In the genomic region with DNA sequence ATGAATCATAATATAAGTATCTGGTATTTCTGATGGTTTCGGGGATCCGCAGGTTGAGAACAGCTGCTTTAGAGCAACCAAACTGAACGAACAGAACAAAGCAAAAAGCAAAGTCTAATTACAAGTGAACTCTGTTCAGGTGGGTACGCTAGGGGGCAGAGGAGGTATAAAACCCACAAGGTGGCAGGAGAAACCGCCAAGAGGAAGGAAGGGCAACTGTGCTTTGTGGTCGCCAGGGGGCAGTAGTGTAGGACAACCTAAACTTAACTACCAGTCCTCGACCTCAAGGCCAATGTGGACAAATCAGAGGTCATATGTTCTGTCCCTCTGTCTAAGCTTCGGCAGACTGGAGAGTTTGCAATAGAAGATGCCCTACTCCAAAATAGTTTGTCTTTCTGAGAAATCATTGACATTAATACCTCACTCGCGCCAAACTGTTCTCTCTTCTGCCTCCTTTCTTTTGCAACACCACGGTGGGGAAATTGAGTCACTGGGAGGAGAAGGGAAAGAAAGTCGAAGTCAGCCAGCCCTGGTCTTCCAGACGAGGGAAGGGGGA, we compare ENCODE assay signal across 8 mouse cellular contexts. TPM values are rescaled to one million over a fixed set of nuclear protein-coding genes. Genes with fewer than 3 reads are reported as not detected.
A peak's percentile ranks its signal among the peaks of the same experiment; 100 is the strongest.
DNase-seq lines count a peak whose midpoint lies in the region; ATAC-seq and TF ChIP-seq lines count a peak whose summit lies in the region.

No protein-coding gene starts in this region.

- ATAC-seq in embryonic facial prominence, embryonic 13.5 days (ENCODE audit: insufficient number of reproducible peaks, insufficient read depth, low FRiP score, low TSS enrichment, low read depth) = no peak
- peak; percentile 58 for ATAC-seq in liver, embryonic 11.5 days (replicated peaks; ENCODE audit: low FRiP score)
- peak; percentile 94 for ATAC-seq in monocyte, adult 5-6 weeks (replicated peaks; ENCODE audit: insufficient number of reproducible peaks, low FRiP score, low TSS enrichment, poor library complexity, severe bottlenecking)

- peak; percentile 91 for DNase-seq in CD4-positive, CD25-positive, alpha-beta regulatory T cell, adult 2 months (ENCODE audit: low read depth, low spot score)
- peak; percentile 93 for DNase-seq in heart, embryonic 10.5 days (ENCODE audit: low spot score)
- peak; percentile 84 to 85 for DNase-seq in kidney, adult 8-10 months
- DNase-seq in liver, embryonic 11.5 days (ENCODE audit: low spot score) = peak; percentile 76
- peak; percentile 89 for DNase-seq in splenic B cell, adult 2 months (ENCODE audit: low read depth, low spot score)

- H3K4me1 ChIP-seq in bone marrow, adult 2 months (ENCODE audit: control insufficient read depth, insufficient read depth, low read length) = no peaks in the 10 kb centered on the region; the same call in 1 of the 2 replicates
- H3K4me1 ChIP-seq in embryonic facial prominence, embryonic 13.5 days = peaks cover 25% of the 10 kb centered on the region
- peaks cover 38% of the 10 kb centered on the region for H3K4me1 ChIP-seq in heart, embryonic 10.5 days
- peaks cover 20% of the 10 kb centered on the region for H3K4me1 ChIP-seq in liver, embryonic 11.5 days (replicated peaks; ENCODE audit: control insufficient read depth, insufficient read depth, low read length)

- 3% methylated on average over 13 of the region's 13 CpGs for WGBS in bone marrow, adult 2 months
- 3% methylated on average over 13 of the region's 13 CpGs for WGBS in embryonic facial prominence, embryonic 13.5 days
- 5% methylated on average over 13 of the region's 13 CpGs for WGBS in heart, embryonic 10.5 days
- 5% methylated on average over 13 of the region's 13 CpGs for WGBS in liver, embryonic 11.5 days

- H3K27ac ChIP-seq in bone marrow, adult 2 months (ENCODE audit: control insufficient read depth, insufficient read depth, low read depth, low read length, poor library complexity) = no peak overlapping the region
- peak overlapping the region; percentile 100 for H3K27ac ChIP-seq in embryonic facial prominence, embryonic 13.5 days
- H3K27ac ChIP-seq in heart, embryonic 10.5 days = peak overlapping the region; percentile 94
- H3K27ac ChIP-seq in liver, embryonic 11.5 days (ENCODE audit: low read depth, low read length) = peak overlapping the region; percentile 47; the same call in 1 of the 2 replicates

- H3K27me3 ChIP-seq in embryonic facial prominence, embryonic 13.5 days = no peaks in the 10 kb centered on the region
- peaks cover 21% of the 10 kb centered on the region for H3K27me3 ChIP-seq in heart, embryonic 10.5 days (ENCODE audit: insufficient read depth, poor library complexity, severe bottlenecking)
- H3K27me3 ChIP-seq in liver, embryonic 11.5 days (replicated peaks; ENCODE audit: control insufficient read depth, insufficient read depth, low read length) = peaks cover 43% of the 10 kb centered on the region
- H3K27me3 ChIP-seq in splenic B cell, adult 2 months (ENCODE audit: control insufficient read depth, insufficient read depth, low read length, poor library complexity, severe bottlenecking) = no peaks in the 10 kb centered on the region; the same call in none of the 2 replicates

- H3K4me3 ChIP-seq in bone marrow, adult 2 months (replicated peaks; ENCODE audit: control insufficient read depth, low read depth, low read length) = no peak overlapping the region
- peak overlapping the region; percentile 86 for H3K4me3 ChIP-seq in embryonic facial prominence, embryonic 13.5 days
- H3K4me3 ChIP-seq in heart, embryonic 10.5 days = peak overlapping the region; percentile 75
- peak overlapping the region; percentile 59 for H3K4me3 ChIP-seq in liver, embryonic 11.5 days (ENCODE audit: low read depth, low read length)

- H3K9me3 ChIP-seq in embryonic facial prominence, embryonic 13.5 days = no peaks in the 10 kb centered on the region
- H3K9me3 ChIP-seq in heart, embryonic 10.5 days = no peaks in the 10 kb centered on the region
- H3K9me3 ChIP-seq in liver, embryonic 11.5 days (ENCODE audit: control insufficient read depth, low read length) = no peaks in the 10 kb centered on the region

- peak overlapping the region; percentile 94 for H3K4me2 ChIP-seq in embryonic facial prominence, embryonic 13.5 days
- peak overlapping the region; percentile 92 for H3K4me2 ChIP-seq in liver, embryonic 11.5 days

- no peak for TF ChIP-seq POLR2A in bone marrow, adult 2 months (IDR thresholded peaks at IDR 0.05; ENCODE audit: borderline replicate concordance, control insufficient read depth, low read depth, low read length)

- peak overlapping the region; percentile 78 for H3K9ac ChIP-seq in embryonic facial prominence, embryonic 13.5 days
- H3K9ac ChIP-seq in liver, embryonic 11.5 days (ENCODE audit: low read depth, low read length) = peak overlapping the region; percentile 59

- H3K36me3 ChIP-seq in embryonic facial prominence, embryonic 13.5 days = peaks cover 13% of the 10 kb centered on the region
- H3K36me3 ChIP-seq in heart, embryonic 10.5 days = 0 out of 2 replicates have a peak, but pooled peaks cover 2% of the 10 kb centered on the region
- no peaks in the 10 kb centered on the region for H3K36me3 ChIP-seq in liver, embryonic 11.5 days (ENCODE audit: control insufficient read depth, insufficient read depth, low read length)
- H3K36me3 ChIP-seq in splenic B cell, adult 2 months (ENCODE audit: control insufficient read depth, insufficient read depth, low read length, poor library complexity, severe bottlenecking) = no peaks in the 10 kb centered on the region

- TF ChIP-seq CTCF in bone marrow, adult 2 months (IDR thresholded peaks at IDR 0.05; ENCODE audit: control insufficient read depth, insufficient read depth, low read length) = peak; percentile 90

RNA-seq across cellular contexts. Expression of a gene that starts 0.4 kb away (rescaled TPM):
- polyA plus RNA-seq in bone marrow, adult 2 months (2011; ENCODE audit: insufficient read depth, insufficient read length, low replicate concordance, missing spikeins) = 4.0 and 5.6 TPM in 2 replicates
- 156 and 160 TPM in 2 replicates for polyA plus RNA-seq in embryonic facial prominence, embryonic 13.5 days (2015; fragmentation: Nextera tagmentation; extraction: Ambion mirVana)
- 15.4 and 35.8 TPM in 2 replicates for polyA plus RNA-seq in heart, embryonic 10.5 days (2016; fragmentation: Nextera tagmentation; extraction: Ambion mirVana)
- 15.1 and 15.3 TPM in 2 replicates for polyA plus RNA-seq in liver, embryonic 11.5 days (2014; fragmentation: Nextera tagmentation; extraction: Ambion mirVana)
- total RNA-seq in monocyte, adult 5-6 weeks (2017) = not detected in 3 replicates

RNA-seq across cellular contexts. Expression of a gene that starts 31.3 kb away (rescaled TPM):
- 0.93 and 1.3 TPM in 2 replicates for polyA plus RNA-seq in bone marrow, adult 2 months (2011; ENCODE audit: insufficient read depth, insufficient read length, low replicate concordance, missing spikeins)
- polyA plus RNA-seq in embryonic facial prominence, embryonic 13.5 days (2015; fragmentation: Nextera tagmentation; extraction: Ambion mirVana) = 27.8 and 28.1 TPM in 2 replicates
- polyA plus RNA-seq in heart, embryonic 10.5 days (2016; fragmentation: Nextera tagmentation; extraction: Ambion mirVana) = 27.1 and 32.7 TPM in 2 replicates
- 12.0 and 12.2 TPM in 2 replicates for polyA plus RNA-seq in liver, embryonic 11.5 days (2014; fragmentation: Nextera tagmentation; extraction: Ambion mirVana)
- 0.10 to 0.75 TPM (median 0.49 TPM) in 3 replicates for total RNA-seq in monocyte, adult 5-6 weeks (2017)

RNA-seq across cellular contexts. Expression of a gene that starts 33.8 kb away (rescaled TPM):
- 27.7 and 38.9 TPM in 2 replicates for polyA plus RNA-seq in bone marrow, adult 2 months (2011; ENCODE audit: insufficient read depth, insufficient read length, low replicate concordance, missing spikeins)
- 41.1 and 44.4 TPM in 2 replicates for polyA plus RNA-seq in embryonic facial prominence, embryonic 13.5 days (2015; fragmentation: Nextera tagmentation; extraction: Ambion mirVana)
- polyA plus RNA-seq in heart, embryonic 10.5 days (2016; fragmentation: Nextera tagmentation; extraction: Ambion mirVana) = 20.0 and 32.0 TPM in 2 replicates
- polyA plus RNA-seq in liver, embryonic 11.5 days (2014; fragmentation: Nextera tagmentation; extraction: Ambion mirVana) = 51.6 and 52.1 TPM in 2 replicates
- 18.7 to 37.5 TPM (median 30.9 TPM) in 3 replicates for total RNA-seq in monocyte, adult 5-6 weeks (2017)

RNA-seq across cellular contexts. Expression of a gene that starts 38.6 kb away (rescaled TPM):
- polyA plus RNA-seq in bone marrow, adult 2 months (2011; ENCODE audit: insufficient read depth, insufficient read length, low replicate concordance, missing spikeins) = 2.3 and 4.7 TPM in 2 replicates
- 20.2 and 21.6 TPM in 2 replicates for polyA plus RNA-seq in embryonic facial prominence, embryonic 13.5 days (2015; fragmentation: Nextera tagmentation; extraction: Ambion mirVana)
- polyA plus RNA-seq in heart, embryonic 10.5 days (2016; fragmentation: Nextera tagmentation; extraction: Ambion mirVana) = 14.5 and 18.1 TPM in 2 replicates
- 3.9 and 4.8 TPM in 2 replicates for polyA plus RNA-seq in liver, embryonic 11.5 days (2014; fragmentation: Nextera tagmentation; extraction: Ambion mirVana)
- total RNA-seq in monocyte, adult 5-6 weeks (2017) = 2.2 to 4.2 TPM (median 2.5 TPM) in 3 replicates

RNA-seq across cellular contexts. Expression of a gene that starts 56.8 kb away (rescaled TPM):
- 34.1 and 77.0 TPM in 2 replicates for polyA plus RNA-seq in bone marrow, adult 2 months (2011; ENCODE audit: insufficient read depth, insufficient read length, low replicate concordance, missing spikeins)
- 0.58 and 1.1 TPM in 2 replicates for polyA plus RNA-seq in embryonic facial prominence, embryonic 13.5 days (2015; fragmentation: Nextera tagmentation; extraction: Ambion mirVana)
- 0.53 and 0.79 TPM in 2 replicates for polyA plus RNA-seq in heart, embryonic 10.5 days (2016; fragmentation: Nextera tagmentation; extraction: Ambion mirVana)
- polyA plus RNA-seq in liver, embryonic 11.5 days (2014; fragmentation: Nextera tagmentation; extraction: Ambion mirVana) = 1.6 and 1.9 TPM in 2 replicates
- 14.5 to 27.0 TPM (median 18.8 TPM) in 3 replicates for total RNA-seq in monocyte, adult 5-6 weeks (2017)
